Mouse (Mus musculus): Measurements from ENCODE around the gene Camk2n2. TPM values are rescaled to one million over a fixed set of nuclear protein-coding genes. Genes with fewer than 3 reads are reported as not detected.

Camk2n2 gene
- total and polyA plus RNA-seq, 3 experiments, result 1.5 to 7.0 (median 2.0) TPM

GRCm38 (mm10) chr16:20589366-20589938 lies 31.6 kb downstream of the Camk2n2 start, which contains the start of gene Vwa5b2:
Gene Vwa5b2, plus strand, starts transcription at chr16:20589471.
- dilution Hi-C loops (cut with MboI; ENCODE audit: extremely low pct_ligation_motif_present, extremely low pct_unique_long_range_greater_than_20kb, low sequenced_read_pairs) (no loop called here), in situ Hi-C loops (cut with MboI; ENCODE audit: low pct_ligation_motif_present, low pct_unique_long_range_greater_than_20kb, low sequenced_read_pairs) (no loop called here)
- Histone ChIP-seq H3K79me2 (replicated peaks; ENCODE audit: control insufficient read depth, extremely low read depth, insufficient read depth, poor library complexity, severe bottlenecking) (no peaks in the 10 kb centered on the region), H3K27me3 (replicated peaks) (peaks cover 63% of the 10 kb centered on the region), H3K27ac (ENCODE audit: insufficient read depth, low read depth) (no peak within 1 kb of the TSS), H3K4me3 (replicated peaks in 1 of 3; ENCODE audit: low read depth in 2 of 3, low read length in 2 of 3, poor library complexity in 1 of 3) (peak within 1 kb of the TSS in 1 of 3 experiments; percentile 25), H3K4me2 (ENCODE audit: insufficient read depth, low read depth, poor library complexity, severe bottlenecking) (peak within 1 kb of the TSS; percentile 73), H3K9ac (ENCODE audit: insufficient read depth, low read depth) (no peak within 1 kb of the TSS), H3K36me3 (replicated peaks in 1 of 2; ENCODE audit: control insufficient read depth in 1 of 2, insufficient read depth in 1 of 2, low read length in 1 of 2) (no peaks in the 10 kb centered on the region), H3K4me1 (ENCODE audit: control insufficient read depth in 1 of 2, insufficient read depth in 2 of 2) (peaks cover 0 to 11% of the 10 kb centered on the region in 2 experiments; a peak in 2 of 4 replicates), H3K9me3 (replicated peaks; ENCODE audit: low read length) (peaks cover 7% of the 10 kb centered on the region)
- no peak for DNase-seq (ENCODE audit: extremely low read depth)
- TF ChIP-seq PAX5 (IDR thresholded peaks at IDR 0.05; ENCODE audit: low read length) (no peak), CHD2 (IDR thresholded peaks at IDR 0.05; ENCODE audit: low read length) (no peak), TBP (conservative IDR thresholded peaks at IDR 0.05; ENCODE audit: low read depth, low read length) (no peak)

Other genes with a start within 250 kb of the Camk2n2 start
- gene Abcc5, start 194.9 kb downstream of the Camk2n2 start, total RNA-seq (2012; rRNA removed), result 21.0 and 23.4 TPM in 2 replicates
- 23.8 and 27.1 TPM in 2 replicates for gene Abcc5, start 194.9 kb downstream of the Camk2n2 start, total RNA-seq (2014; rRNA removed)
- 25.8 and 28.6 TPM in 2 replicates for gene Abcc5, start 194.9 kb downstream of the Camk2n2 start, polyA plus RNA-seq (2012; ENCODE audit: insufficient read length, low read depth)
- 179 and 208 TPM in 2 replicates for gene Eif2b5, start 122.5 kb downstream of the Camk2n2 start, total RNA-seq (2012; rRNA removed)
- gene Eif2b5, start 122.5 kb downstream of the Camk2n2 start, total RNA-seq (2014; rRNA removed), result 183 and 203 TPM in 2 replicates
- gene Eif2b5, start 122.5 kb downstream of the Camk2n2 start, polyA plus RNA-seq (2012; ENCODE audit: insufficient read length, low read depth), result 139 and 151 TPM in 2 replicates
- gene Dvl3, start 104.3 kb downstream of the Camk2n2 start, total RNA-seq (2012; rRNA removed), result 7.6 and 7.7 TPM in 2 replicates
- gene Dvl3, start 104.3 kb downstream of the Camk2n2 start, total RNA-seq (2014; rRNA removed), result 1.8 and 1.9 TPM in 2 replicates
- gene Dvl3, start 104.3 kb downstream of the Camk2n2 start, polyA plus RNA-seq (2012; ENCODE audit: insufficient read length, low read depth), result 14.8 and 16.9 TPM in 2 replicates
- gene Ap2m1, start 85.8 kb downstream of the Camk2n2 start, total RNA-seq (2012; rRNA removed), result 315 and 343 TPM in 2 replicates
- 375 and 415 TPM in 2 replicates for gene Ap2m1, start 85.8 kb downstream of the Camk2n2 start, total RNA-seq (2014; rRNA removed)
- 304 and 319 TPM in 2 replicates for gene Ap2m1, start 85.8 kb downstream of the Camk2n2 start, polyA plus RNA-seq (2012; ENCODE audit: insufficient read length, low read depth)
- 48.6 and 61.4 TPM in 2 replicates for gene Abcf3, start 72.7 kb downstream of the Camk2n2 start, total RNA-seq (2012; rRNA removed)
- 46.9 and 55.7 TPM in 2 replicates for gene Abcf3, start 72.7 kb downstream of the Camk2n2 start, total RNA-seq (2014; rRNA removed)
- 98.0 and 98.9 TPM in 2 replicates for gene Abcf3, start 72.7 kb downstream of the Camk2n2 start, polyA plus RNA-seq (2012; ENCODE audit: insufficient read length, low read depth)
- not detected in 2 replicates for gene Vwa5b2, start 31.8 kb downstream of the Camk2n2 start, total RNA-seq (2012; rRNA removed)
- not detected in 2 replicates for gene Vwa5b2, start 31.8 kb downstream of the Camk2n2 start, total RNA-seq (2014; rRNA removed)
- gene Vwa5b2, start 31.8 kb downstream of the Camk2n2 start, polyA plus RNA-seq (2012; ENCODE audit: insufficient read length, low read depth), result 0.27 and 0.29 TPM in 2 replicates
- 50.7 and 54.6 TPM in 2 replicates for gene Eef1akmt4, start 9.7 kb downstream of the Camk2n2 start, total RNA-seq (2012; rRNA removed)
- gene Eef1akmt4, start 9.7 kb downstream of the Camk2n2 start, total RNA-seq (2014; rRNA removed), result 82.8 and 86.9 TPM in 2 replicates
- gene Eef1akmt4, start 9.7 kb downstream of the Camk2n2 start, polyA plus RNA-seq (2012; ENCODE audit: insufficient read length, low read depth), result 49.5 and 53.3 TPM in 2 replicates
- 0.08 TPM in 1 of 2 replicates, not detected in the other for gene Gm49333, start 9.7 kb downstream of the Camk2n2 start, total RNA-seq (2012; rRNA removed)
- not detected in 2 replicates for gene Gm49333, start 9.7 kb downstream of the Camk2n2 start, total RNA-seq (2014; rRNA removed)
- gene Gm49333, start 9.7 kb downstream of the Camk2n2 start, polyA plus RNA-seq (2012; ENCODE audit: insufficient read length, low read depth), result not detected in 2 replicates
- 22.7 and 25.6 TPM in 2 replicates for gene Alg3, start 9.6 kb downstream of the Camk2n2 start, total RNA-seq (2012; rRNA removed)
- 16.0 and 17.2 TPM in 2 replicates for gene Alg3, start 9.6 kb downstream of the Camk2n2 start, total RNA-seq (2014; rRNA removed)
- gene Alg3, start 9.6 kb downstream of the Camk2n2 start, polyA plus RNA-seq (2012; ENCODE audit: insufficient read length, low read depth), result 70.4 and 81.1 TPM in 2 replicates
- 0.08 and 0.34 TPM in 2 replicates for gene Ece2, start 8.5 kb upstream of the Camk2n2 start, total RNA-seq (2012; rRNA removed)
- 0.08 and 0.17 TPM in 2 replicates for gene Ece2, start 8.5 kb upstream of the Camk2n2 start, total RNA-seq (2014; rRNA removed)
- 0.26 and 0.49 TPM in 2 replicates for gene Ece2, start 8.5 kb upstream of the Camk2n2 start, polyA plus RNA-seq (2012; ENCODE audit: insufficient read length, low read depth)
- gene Psmd2, start 30.4 kb upstream of the Camk2n2 start, total RNA-seq (2012; rRNA removed), result 340 and 410 TPM in 2 replicates
- gene Psmd2, start 30.4 kb upstream of the Camk2n2 start, total RNA-seq (2014; rRNA removed), result 267 and 273 TPM in 2 replicates
- 528 and 678 TPM in 2 replicates for gene Psmd2, start 30.4 kb upstream of the Camk2n2 start, polyA plus RNA-seq (2012; ENCODE audit: insufficient read length, low read depth)
- 473 and 601 TPM in 2 replicates for gene Eif4g1, start 47.0 kb upstream of the Camk2n2 start, total RNA-seq (2012; rRNA removed)
- gene Eif4g1, start 47.0 kb upstream of the Camk2n2 start, total RNA-seq (2014; rRNA removed), result 370 and 403 TPM in 2 replicates
- 492 and 519 TPM in 2 replicates for gene Eif4g1, start 47.0 kb upstream of the Camk2n2 start, polyA plus RNA-seq (2012; ENCODE audit: insufficient read length, low read depth)
- 1.0 and 1.3 TPM in 2 replicates for gene Fam131a, start 72.0 kb upstream of the Camk2n2 start, total RNA-seq (2012; rRNA removed)
- gene Fam131a, start 72.0 kb upstream of the Camk2n2 start, total RNA-seq (2014; rRNA removed), result 0.50 and 0.77 TPM in 2 replicates
- 0.67 and 1.4 TPM in 2 replicates for gene Fam131a, start 72.0 kb upstream of the Camk2n2 start, polyA plus RNA-seq (2012; ENCODE audit: insufficient read length, low read depth)
- 157 and 189 TPM in 2 replicates for gene Polr2h, start 96.4 kb upstream of the Camk2n2 start, total RNA-seq (2012; rRNA removed)
- 183 and 189 TPM in 2 replicates for gene Polr2h, start 96.4 kb upstream of the Camk2n2 start, total RNA-seq (2014; rRNA removed)
- gene Polr2h, start 96.4 kb upstream of the Camk2n2 start, polyA plus RNA-seq (2012; ENCODE audit: insufficient read length, low read depth), result 117 and 146 TPM in 2 replicates
- gene Clcn2, start 96.5 kb upstream of the Camk2n2 start, total RNA-seq (2012; rRNA removed), result 4.2 and 4.5 TPM in 2 replicates
- gene Clcn2, start 96.5 kb upstream of the Camk2n2 start, total RNA-seq (2014; rRNA removed), result 1.2 and 1.4 TPM in 2 replicates
- gene Clcn2, start 96.5 kb upstream of the Camk2n2 start, polyA plus RNA-seq (2012; ENCODE audit: insufficient read length, low read depth), result 3.5 and 4.1 TPM in 2 replicates
- not detected in 2 replicates for gene Chrd, start 111.8 kb upstream of the Camk2n2 start, total RNA-seq (2012; rRNA removed)
- not detected in 2 replicates for gene Chrd, start 111.8 kb upstream of the Camk2n2 start, total RNA-seq (2014; rRNA removed)
- gene Chrd, start 111.8 kb upstream of the Camk2n2 start, polyA plus RNA-seq (2012; ENCODE audit: insufficient read length, low read depth), result not detected in 2 replicates
- gene Thpo, start 113.2 kb upstream of the Camk2n2 start, total RNA-seq (2012; rRNA removed), result 0.08 TPM in 2 replicates
- gene Thpo, start 113.2 kb upstream of the Camk2n2 start, total RNA-seq (2014; rRNA removed), result 0.19 TPM in 2 replicates
- gene Thpo, start 113.2 kb upstream of the Camk2n2 start, polyA plus RNA-seq (2012; ENCODE audit: insufficient read length, low read depth), result 0.71 and 1.0 TPM in 2 replicates

Measured in CH12.LX (cell line).